17 mouse cellular contexts compared by ENCODE assay signal in the genomic region with DNA sequence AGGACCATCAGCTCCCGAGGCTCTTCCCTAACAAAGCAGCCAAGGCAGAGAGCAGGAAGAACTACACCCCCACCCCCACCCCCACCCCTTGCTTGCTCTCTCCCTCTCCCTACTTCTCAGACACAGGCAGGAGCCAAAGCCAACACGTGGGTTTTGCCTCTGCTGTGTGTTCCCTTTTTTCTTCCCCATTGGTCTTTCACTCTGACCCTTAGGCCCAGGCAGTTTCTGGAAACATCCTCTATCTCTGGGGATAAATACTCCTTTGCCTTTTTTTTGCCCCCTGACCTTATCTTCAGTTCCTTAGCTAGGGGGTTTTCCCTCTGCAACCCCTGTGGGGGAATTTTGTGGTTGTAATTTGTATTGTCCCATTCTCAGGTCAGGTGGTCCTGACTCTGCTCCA.
"Had no signal": no experiment of that assay in that cellular context is flagged by ENCODE, and none has a peak within 500 bp of the region (broad histone marks: within the 10 kb centered on the region; RNA-seq: fewer than 3 reads in every experiment).

No protein-coding gene starts in this region.

- H3K27ac ChIP-seq: intestine, embryonic 15.5 days; limb, embryonic 15.5 days; midbrain, embryonic 15.5 days; neural tube, embryonic 12.5 days; stomach, embryonic 15.5 days had no signal

- H3K4me3 ChIP-seq: intestine, embryonic 15.5 days; limb, embryonic 15.5 days; megakaryocyte, embryonic 14.5 days; midbrain, embryonic 15.5 days; neural tube, embryonic 12.5 days; stomach, embryonic 15.5 days had no signal

- H3K9ac ChIP-seq: intestine, embryonic 15.5 days; limb, embryonic 15.5 days; midbrain, embryonic 15.5 days; neural tube, embryonic 12.5 days; stomach, embryonic 15.5 days had no signal

- DNase-seq: kidney, adult 18-20 months; kidney, postnatal 14 days; layer of hippocampus, postnatal 36 days; lung, adult 2 months; lung, postnatal 36 days; right cerebral cortex, postnatal 4 days; spleen, adult 18-20 months; thymus, adult 2 months; thymus, postnatal 25 days had no signal

- H3K27me3 ChIP-seq: intestine, embryonic 15.5 days; limb, embryonic 15.5 days; midbrain, embryonic 15.5 days; neural tube, embryonic 12.5 days; stomach, embryonic 15.5 days had no signal

- H3K36me3 ChIP-seq: intestine, embryonic 15.5 days; limb, embryonic 15.5 days; midbrain, embryonic 15.5 days; neural tube, embryonic 12.5 days; stomach, embryonic 15.5 days had no signal

- H3K4me2 ChIP-seq: intestine, embryonic 15.5 days; limb, embryonic 15.5 days; midbrain, embryonic 11.5 days; midbrain, embryonic 15.5 days; neural tube, embryonic 12.5 days; stomach, embryonic 15.5 days had no signal

- H3K9me3 ChIP-seq: intestine, embryonic 15.5 days; limb, embryonic 15.5 days; megakaryocyte, embryonic 14.5 days; midbrain, embryonic 15.5 days; neural tube, embryonic 12.5 days; stomach, embryonic 15.5 days had no signal

- ATAC-seq: intestine, embryonic 15.5 days; lung, postnatal 0 days; midbrain, embryonic 15.5 days had no signal

- H3K4me1 ChIP-seq: intestine, embryonic 15.5 days; limb, embryonic 15.5 days; midbrain, embryonic 15.5 days; neural tube, embryonic 12.5 days; stomach, embryonic 15.5 days had no signal
